Mouse (Mus musculus): Measurements from ENCODE around the gene Dock9.

DNA sequence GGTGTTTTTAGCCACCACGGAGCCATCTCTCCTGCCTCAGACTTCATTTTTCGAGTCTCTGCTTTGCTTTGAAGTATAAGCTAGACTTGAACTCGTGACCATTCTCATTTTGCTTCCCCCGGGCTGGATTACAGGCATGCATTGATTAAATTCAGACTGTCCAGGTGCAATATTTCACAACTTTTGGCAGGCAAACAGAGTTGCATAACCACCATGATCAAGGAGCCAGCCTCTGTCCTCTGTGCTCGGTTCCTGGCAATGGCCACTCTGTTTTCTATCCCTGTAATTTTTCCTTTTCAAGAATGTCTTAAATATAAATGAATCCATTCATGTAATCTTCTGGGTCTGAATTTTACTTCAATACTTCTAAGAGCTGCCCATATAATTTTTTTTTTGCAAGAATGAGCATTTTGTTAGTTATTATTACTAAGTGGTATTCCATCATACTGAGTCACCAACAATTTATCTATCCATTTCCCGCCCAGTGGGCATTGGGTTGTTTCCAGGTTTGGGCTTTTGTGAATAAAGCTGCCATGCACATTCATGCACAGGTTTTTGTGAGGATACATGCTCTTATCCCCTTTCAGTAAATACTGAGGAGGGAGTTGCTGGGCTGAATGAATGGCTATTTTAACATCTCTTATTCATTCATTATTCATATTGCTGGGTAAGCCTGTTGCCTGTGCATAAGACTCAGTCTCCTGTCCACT lies 183.0 kb downstream of the Dock9 start:
- TF ChIP-seq CTCF (conservative IDR thresholded peaks at IDR 0.05 in 1 of 2, IDR thresholded peaks at IDR 0.05 in 1 of 2; ENCODE audit: low read depth in 2 of 2, low read length in 2 of 2) = no peak
- no peak for TF ChIP-seq NELFE (IDR thresholded peaks at IDR 0.05; ENCODE audit: low read depth, low read length)
- no peak for TF ChIP-seq EP300 (IDR thresholded peaks at IDR 0.05; ENCODE audit: low read length)
- TF ChIP-seq ELF1 (IDR thresholded peaks at IDR 0.05; ENCODE audit: low read depth, low read length) = no peak
- TF ChIP-seq USF1 (IDR thresholded peaks at IDR 0.05; ENCODE audit: low read depth, low read length) = no peak
- TF ChIP-seq ZKSCAN1 (IDR thresholded peaks at IDR 0.05; ENCODE audit: borderline replicate concordance, low read depth, low read length) = no peak
- no peak for TF ChIP-seq POLR2A (IDR thresholded peaks at IDR 0.05; ENCODE audit: low read depth, low read length)
- no peak for TF ChIP-seq MYC (IDR thresholded peaks at IDR 0.05; ENCODE audit: low read depth, low read length)
- no peak for TF ChIP-seq MAX (IDR thresholded peaks at IDR 0.05; ENCODE audit: low read length)
- no peak for TF ChIP-seq TCF12 (IDR thresholded peaks at IDR 0.05; ENCODE audit: low read depth, low read length)
- TF ChIP-seq ZMIZ1 (IDR thresholded peaks at IDR 0.05; ENCODE audit: low read depth, low read length) = no peak
- TF ChIP-seq PAX5 (IDR thresholded peaks at IDR 0.05; ENCODE audit: low read length) = no peak
- TF ChIP-seq E2F4 (IDR thresholded peaks at IDR 0.05; ENCODE audit: insufficient replicate concordance, low read depth, low read length) = no peak
- no peak for TF ChIP-seq CHD1 (IDR thresholded peaks at IDR 0.05; ENCODE audit: low read depth, low read length)

All from CH12.LX (cell line).